Mouse (Mus musculus) CH12.LX (cell line): ENCODE results near the gene Eif2s3x. TPM values are rescaled to one million over a fixed set of nuclear protein-coding genes. Genes with fewer than 3 reads are reported as not detected.
A peak's percentile ranks its signal among the peaks of the same experiment; 100 is the strongest.

Experiments used
- DNase-seq: peaks from one replicate; pipeline ENCODE4 v3.0.0-alpha.2; 2013; ENCODE audit errors: extremely low read depth
- H3K27ac ChIP-seq: 2 replicates; pipeline ENCODE4 v1.5.1; 2012; ENCODE audit warnings: low read depth, mild to moderate bottlenecking, control low read depth, moderate library complexity; ENCODE audit not compliant: insufficient read depth
- H3K27me3 ChIP-seq: replicated peaks from 2 replicates; pipeline ENCODE3; 2012; ENCODE audit warnings: inconsistent platforms
- H3K36me3 ChIP-seq, 2 experiments: replicated peaks in 1 of 2; 2 replicates each; pipeline versions ENCODE3 to v1.6.1; 2012; ENCODE audit warnings: inconsistent platforms in 1 of 2, low read length in 1 of 2, mild to moderate bottlenecking in 1 of 2, mixed read lengths in 1 of 2, moderate library complexity in 1 of 2; ENCODE audit not compliant: control insufficient read depth in 1 of 2, insufficient read depth in 1 of 2
- H3K4me1 ChIP-seq, 2 experiments: 2 replicates each; pipeline ENCODE4 v1.6.1; 2012; ENCODE audit warnings: inconsistent platforms in 1 of 2, moderate library complexity in 1 of 2; ENCODE audit not compliant: insufficient read depth in 2 of 2, control insufficient read depth in 1 of 2
- H3K4me2 ChIP-seq: 2 replicates; pipeline ENCODE4 v1.6.1; 2012; ENCODE audit warnings: low read depth, mild to moderate bottlenecking, control low read depth; ENCODE audit not compliant: poor library complexity, insufficient read depth, severe bottlenecking
- H3K4me3 ChIP-seq, 3 experiments: fragments of 150-350 bp in 1 of 3; sonication (generic) in 1 of 3; replicated peaks in 1 of 3; 2 replicates each; pipeline versions ENCODE3 to v1.5.1; 2011 to 2012; ENCODE audit warnings: low read depth in 2 of 3, low read length in 2 of 3, mild to moderate bottlenecking in 2 of 3, moderate library complexity in 2 of 3, control low read depth in 1 of 3, improper control_type of control experiment in 1 of 3, inconsistent platforms in 1 of 3, mixed read lengths in 1 of 3; ENCODE audit not compliant: poor library complexity in 1 of 3
- H3K79me2 ChIP-seq: replicated peaks from 2 replicates; pipeline ENCODE4 v1.6.1; 2012; ENCODE audit warnings: mild to moderate bottlenecking, moderate library complexity; ENCODE audit not compliant: control insufficient read depth, poor library complexity, insufficient read depth, severe bottlenecking; ENCODE audit errors: extremely low read depth
- H3K9ac ChIP-seq: 2 replicates; pipeline ENCODE4 v1.6.1; 2012; ENCODE audit warnings: low read depth, mild to moderate bottlenecking, control low read depth, moderate library complexity; ENCODE audit not compliant: insufficient read depth
- H3K9me3 ChIP-seq: replicated peaks from 2 replicates; pipeline ENCODE3; 2012; ENCODE audit warnings: low read length, inconsistent platforms, mixed read lengths
- BHLHE40 ChIP-seq: IDR thresholded peaks from 2 replicates; pipeline ENCODE4 v1.6.1; 2011; ENCODE audit warnings: mild to moderate bottlenecking, low read depth, low read length, improper control_type of control experiment
- CHD2 ChIP-seq: IDR thresholded peaks from 2 replicates; pipeline ENCODE4 v1.6.1; 2011; ENCODE audit warnings: low read length, improper control_type of control experiment
- CTCF ChIP-seq, 2 experiments: IDR thresholded peaks in 1 of 2; conservative IDR thresholded peaks in 1 of 2; 2 replicates each; pipeline ENCODE4 v1.5.1; 2011 to 2012; ENCODE audit warnings: low read depth in 2 of 2, low read length in 2 of 2, improper control_type of control experiment in 1 of 2, inconsistent platforms in 1 of 2, mild to moderate bottlenecking in 1 of 2, moderate library complexity in 1 of 2
- ELF1 ChIP-seq: IDR thresholded peaks from 2 replicates; pipeline ENCODE4 v1.6.1; 2014; ENCODE audit warnings: low read depth, mild to moderate bottlenecking, inconsistent platforms, low read length, improper control_type of control experiment
- EP300 ChIP-seq: IDR thresholded peaks from 2 replicates; pipeline ENCODE4 v1.6.1; 2011; ENCODE audit warnings: low read length, improper control_type of control experiment
- ETS1 ChIP-seq: conservative IDR thresholded peaks from 2 replicates; pipeline ENCODE4 v1.6.1; 2012; ENCODE audit warnings: low read depth, mild to moderate bottlenecking, inconsistent platforms, low read length, improper control_type of control experiment, moderate library complexity
- IRF4 ChIP-seq: IDR thresholded peaks from 2 replicates; pipeline ENCODE4 v1.6.1; 2014; ENCODE audit warnings: low read depth, mild to moderate bottlenecking, inconsistent platforms, low read length, improper control_type of control experiment
- JUN ChIP-seq: IDR thresholded peaks from 2 replicates; pipeline ENCODE4 v1.6.1; 2011; ENCODE audit warnings: low read depth, mild to moderate bottlenecking, low read length, improper control_type of control experiment, moderate library complexity; ENCODE audit not compliant: insufficient read depth
- JUND ChIP-seq: conservative IDR thresholded peaks from 2 replicates; pipeline ENCODE4 v1.6.1; 2011; ENCODE audit warnings: low read depth, low read length, improper control_type of control experiment
- KAT2A ChIP-seq: IDR thresholded peaks from 2 replicates; pipeline ENCODE4 v1.6.1; 2012; ENCODE audit warnings: low read length, improper control_type of control experiment, inconsistent platforms; ENCODE audit not compliant: insufficient replicate concordance
- MAFK ChIP-seq: IDR thresholded peaks from 2 replicates; pipeline ENCODE4 v1.6.1; 2011; ENCODE audit warnings: low read length, improper control_type of control experiment; ENCODE audit not compliant: insufficient replicate concordance
- MAX ChIP-seq: IDR thresholded peaks from 2 replicates; pipeline ENCODE4 v1.6.1; 2011; ENCODE audit warnings: low read length, improper control_type of control experiment
- MYC ChIP-seq: IDR thresholded peaks from 2 replicates; pipeline ENCODE4 v1.6.1; 2011; ENCODE audit warnings: low read depth, mild to moderate bottlenecking, improper control_type of control experiment, low read length
- PAX5 ChIP-seq: IDR thresholded peaks from 2 replicates; pipeline ENCODE4 v1.6.1; 2012; ENCODE audit warnings: low read length, inconsistent platforms, mixed read lengths
- SIN3A ChIP-seq: IDR thresholded peaks from 2 replicates; pipeline ENCODE4 v1.6.1; 2012; ENCODE audit warnings: low read length, improper control_type of control experiment, inconsistent platforms
- TBP ChIP-seq: conservative IDR thresholded peaks from 2 replicates; pipeline ENCODE4 v1.6.1; 2011; ENCODE audit warnings: low read depth, low read length, improper control_type of control experiment
- TCF12 ChIP-seq: IDR thresholded peaks from 2 replicates; pipeline ENCODE4 v1.6.1; 2014; ENCODE audit warnings: low read depth, mild to moderate bottlenecking, inconsistent platforms, low read length, improper control_type of control experiment
- dilution Hi-C: fragments of 300-500 bp; cut with MboI; formaldehyde crosslinking; loops from 2 replicates; pipeline ENCODE4 v1.14.3; 2020; ENCODE audit warnings: low sequenced_read_pairs; ENCODE audit not compliant: extremely low pct_unique_long_range_greater_than_20kb, extremely low pct_ligation_motif_present
- in situ Hi-C: fragments of 300-500 bp; cut with MboI; formaldehyde crosslinking; loops from 3 replicates; pipeline ENCODE4 v1.14.3; 2019; ENCODE audit warnings: low sequenced_read_pairs, low pct_ligation_motif_present, low pct_unique_long_range_greater_than_20kb, mixed read lengths
- polyA plus RNA-seq: library from polyadenylated mRNA; unstranded; fragments of >175 nt; gene quantifications from 2 replicates; pipeline ENCODE4 v1.2.1, GENCODE M21; 2012; ENCODE audit warnings: low read depth; ENCODE audit not compliant: insufficient read length
- total RNA-seq, 2 experiments: library from RNA; depleted of rRNA; stranded (reverse); fragments of 300-350 nt in 1 of 2; fragments of >200 nt in 1 of 2; gene quantifications; 2 replicates each; pipeline ENCODE4 v1.2.3; 2012 to 2014

The Eif2s3x gene
- total and polyA plus RNA-seq, 3 experiments, result 130 to 272 (median 244) TPM

DNA sequence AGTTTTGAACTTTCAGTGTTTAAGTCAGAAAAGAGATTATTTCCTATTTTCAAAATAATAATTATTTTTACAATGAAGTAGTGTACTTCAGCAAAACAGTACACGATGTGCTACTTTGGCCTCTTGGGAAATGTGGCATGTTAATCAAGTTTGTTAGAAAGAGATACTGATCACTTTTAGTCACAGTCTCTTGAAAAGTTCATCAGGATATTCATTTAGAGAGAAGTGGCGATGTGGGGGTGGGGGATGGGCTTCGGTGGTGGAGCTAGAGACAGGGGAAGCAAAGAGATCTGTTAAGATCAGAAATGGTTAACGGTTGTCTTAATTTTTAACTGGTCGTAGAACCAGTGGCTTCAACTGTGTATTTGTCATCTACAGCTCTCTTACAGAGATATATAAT is 20.8 kb upstream of the Eif2s3x start:
- peak overlapping the region; percentile 76; the same call in 1 of the 2 replicates for H3K9ac ChIP-seq
- H3K27me3 ChIP-seq, result no peaks in the 10 kb centered on the region
- dilution Hi-C loops, result no loop called here

DNA sequence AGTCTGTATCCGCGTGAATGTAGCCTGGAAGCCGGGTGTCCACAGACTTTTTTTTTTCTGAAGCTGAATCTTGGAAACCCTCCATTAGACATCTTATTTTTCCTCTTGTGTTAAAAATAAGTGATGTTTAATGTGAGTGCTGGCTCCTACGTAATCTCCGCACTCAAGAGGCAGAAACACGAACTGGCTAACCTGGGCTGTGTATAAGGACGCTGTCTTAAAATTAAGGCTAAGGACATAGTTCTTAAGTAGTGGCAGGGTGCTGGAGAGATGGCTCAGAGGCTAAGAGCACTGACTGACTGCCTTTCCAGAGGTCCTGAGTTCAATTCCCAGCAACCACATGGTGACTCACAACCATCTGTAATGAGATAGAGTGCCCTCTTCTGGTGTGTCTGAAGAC is 722 bp upstream of the Eif2s3x start:
- Histone ChIP-seq H3K36me3 (peaks cover 0 to 17% of the 10 kb centered on the region in 2 experiments), H3K4me3 (peak overlapping the region; percentile 27 to 51 (median 29)), H3K79me2 (peaks cover 24% of the 10 kb centered on the region), H3K9ac (0 out of 2 replicates have a peak overlapping the region, but pooled peaks have one; percentile 98), H3K4me1 (peaks cover 0 to 3% of the 10 kb centered on the region in 2 experiments; a peak in 1 of 4 replicates), H3K4me2 (peak overlapping the region; percentile 44; the same call in 1 of the 2 replicates), H3K9me3 (no peaks in the 10 kb centered on the region), H3K27ac (peak overlapping the region; percentile 60), H3K27me3 (no peaks in the 10 kb centered on the region)
- in situ Hi-C loops, result no loop called here
- no peak for TF ChIP-seq PAX5
- peak in 1 of 2 experiments; percentile 27; a peak in 2 of 4 replicates for TF ChIP-seq CTCF (conservative IDR thresholded peaks at IDR 0.05 in 1 of 2, IDR thresholded peaks at IDR 0.05 in 1 of 2; ENCODE audit: low read depth in 2 of 2, low read length in 2 of 2)
- TF ChIP-seq MYC, result 0 out of 2 replicates have a peak, but pooled peaks have one; percentile 37
- no peak for TF ChIP-seq JUND
- TF ChIP-seq TBP, result peak; percentile 59; the same call in 1 of the 2 replicates
- TF ChIP-seq ELF1, result no peak
- dilution Hi-C loops, result no loop called here
- peak; percentile 39 for DNase-seq

More for the DNA sequence above, 20.8 kb upstream of the Eif2s3x start:
- H3K4me1 ChIP-seq, result no peaks in the 10 kb centered on the region
- no peaks in the 10 kb centered on the region for H3K9me3 ChIP-seq
- H3K4me2 ChIP-seq, result peak overlapping the region; percentile 75
- H3K4me3 ChIP-seq, result peak overlapping the region in 2 of 3 experiments; percentile 56 to 69
- TF ChIP-seq EP300 (peak; percentile 62), TCF12 (0 out of 2 replicates have a peak, but pooled peaks have one; percentile 20), MYC (peak; percentile 49; the same call in 1 of the 2 replicates), ETS1 (peak; percentile 37), CHD2 (peak; percentile 90), MAFK (peak; percentile 62; the same call in 1 of the 2 replicates), BHLHE40 (peak; percentile 48), MAX (no peak), KAT2A (no peak), CTCF (conservative IDR thresholded peaks at IDR 0.05 in 1 of 2, IDR thresholded peaks at IDR 0.05 in 1 of 2; ENCODE audit: low read depth in 2 of 2, low read length in 2 of 2) (no peak), IRF4 (peak; percentile 89), SIN3A (no peak; the same call in 1 of the 2 replicates), JUN (no peak; the same call in 1 of the 2 replicates), PAX5 (no peak)
- in situ Hi-C loops, result no loop called here
- H3K79me2 ChIP-seq, result no peaks in the 10 kb centered on the region
- DNase-seq, result peak; percentile 70
- no peaks in the 10 kb centered on the region for H3K36me3 ChIP-seq
- H3K27ac ChIP-seq, result no peak overlapping the region
